Mouse (Mus musculus): ENCODE data around the gene Dgki.

Gene Dgki

DNA sequence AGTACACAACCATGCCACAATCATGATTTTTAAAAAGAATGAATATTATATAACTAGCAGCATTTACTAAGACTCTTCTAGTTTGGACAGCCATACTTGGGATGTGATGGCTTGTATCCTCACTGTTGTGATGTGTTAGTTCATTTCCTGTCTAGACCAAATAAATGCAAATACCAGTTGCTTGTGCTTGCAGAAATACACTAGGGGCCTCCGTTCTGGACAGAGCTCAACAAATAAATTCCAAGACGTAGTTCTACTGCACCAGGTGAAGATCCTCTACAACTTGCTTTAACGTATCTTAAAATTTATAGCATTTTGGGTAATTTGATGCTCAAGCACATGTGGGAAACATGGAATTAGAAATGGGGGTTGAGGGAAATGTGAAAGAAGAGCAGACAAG lies 239.9 kb downstream of the Dgki start:
- no peak for DNase-seq (ENCODE audit: low spot score)

DNA sequence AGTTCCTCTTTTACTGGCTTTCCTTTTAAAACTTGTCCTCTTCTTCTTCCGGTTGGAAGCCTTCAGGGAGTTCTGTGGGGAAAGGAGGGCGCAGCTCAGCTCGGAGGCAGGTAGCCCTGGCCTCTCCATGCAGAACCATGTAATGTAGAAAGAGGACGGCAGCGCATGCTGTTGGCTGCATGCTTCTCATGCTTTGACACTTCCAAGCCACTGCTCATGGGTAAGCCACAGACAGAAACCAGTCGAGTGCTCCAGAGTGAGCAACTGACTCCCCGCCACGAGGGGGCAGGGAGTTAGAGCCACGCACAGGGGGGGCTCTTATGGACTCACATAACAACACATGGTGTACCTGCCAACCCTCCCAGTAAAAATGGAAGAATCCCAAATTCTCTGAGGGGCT lies 242.0 kb downstream of the Dgki start:
- DNase-seq (ENCODE audit: low spot score), result no peak

DNA sequence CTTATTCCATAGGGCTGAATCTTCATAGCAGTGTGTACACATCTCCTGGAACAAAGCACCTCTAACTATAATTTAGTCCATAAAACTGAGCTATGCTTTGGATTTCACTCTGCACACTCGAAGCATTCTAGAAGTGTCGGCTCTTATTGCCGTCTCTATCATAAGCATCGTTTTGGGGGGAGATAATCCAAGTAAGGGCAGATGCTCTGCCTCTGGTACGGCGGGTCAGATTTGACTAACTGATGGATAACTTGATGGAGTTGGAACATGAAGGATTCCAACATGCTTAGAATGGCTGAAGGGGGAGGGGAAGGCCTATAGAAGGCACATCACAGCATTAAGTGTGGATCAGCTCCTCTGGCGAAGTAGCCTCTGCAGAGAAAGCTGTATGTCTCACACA lies 242.4 kb downstream of the Dgki start:
- no peak for DNase-seq (ENCODE audit: low spot score)

- DNase-seq (ENCODE audit: low spot score), result no peak
Measured at GRCm38 (mm10) chr6:37055634-37056033, 244.3 kb downstream of the Dgki start.

- no peak for DNase-seq (ENCODE audit: low spot score)
Measured at GRCm38 (mm10) chr6:37055128-37055527, 244.9 kb downstream of the Dgki start.

DNA sequence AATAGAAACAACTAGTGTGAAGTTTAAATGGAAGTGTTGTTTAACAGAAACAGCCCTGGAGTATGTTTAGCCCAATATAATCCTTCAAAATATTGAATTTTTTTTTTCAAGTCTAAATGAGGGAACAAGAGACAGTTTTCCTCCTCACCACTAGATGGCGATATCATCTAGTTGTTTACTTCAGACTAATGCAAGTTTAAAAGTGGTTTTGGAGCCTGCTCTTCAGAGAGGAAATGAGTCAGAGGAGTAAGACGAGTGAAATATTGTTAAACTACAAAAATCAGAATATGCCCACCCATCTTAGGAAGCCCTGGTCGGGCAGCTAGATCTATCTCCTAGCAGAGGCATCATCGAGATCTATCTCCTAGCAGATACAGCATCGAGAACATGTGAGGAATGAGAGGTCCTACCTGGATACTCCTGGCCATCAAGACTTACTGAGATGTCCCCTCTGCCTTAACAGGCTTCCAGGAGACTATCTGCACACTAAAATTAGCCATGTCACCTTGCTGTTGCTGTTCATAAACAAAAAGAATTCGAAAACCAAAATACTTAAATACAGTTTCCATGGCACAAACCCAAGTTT lies 245.5 kb downstream of the Dgki start:
- no peak for DNase-seq (ENCODE audit: low spot score)

GRCm38 (mm10) chr6:37053411-37053810 lies 246.6 kb downstream of the Dgki start:
- DNase-seq (ENCODE audit: low spot score), result no peak

DNA sequence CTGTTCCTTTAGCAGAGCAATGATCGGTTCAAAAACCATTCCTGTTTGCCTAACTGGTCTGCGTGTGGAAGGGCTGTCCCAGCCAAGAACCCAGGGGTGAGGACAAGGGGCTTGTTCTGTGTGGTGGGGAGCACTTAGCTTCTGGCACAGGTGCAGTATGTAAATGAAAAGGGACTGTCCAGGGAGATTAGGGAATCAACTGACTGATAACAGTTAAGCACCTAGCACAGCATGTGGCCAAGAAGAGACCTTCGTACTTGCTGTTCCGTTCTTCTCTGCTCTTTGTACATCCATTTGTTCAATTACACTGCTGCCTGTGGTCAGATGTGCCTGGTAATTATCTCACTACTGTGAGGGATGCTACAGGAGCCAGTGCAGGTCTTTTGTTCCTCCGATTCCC lies 248.3 kb downstream of the Dgki start:
- DNase-seq (ENCODE audit: low spot score), result no peak

DNA sequence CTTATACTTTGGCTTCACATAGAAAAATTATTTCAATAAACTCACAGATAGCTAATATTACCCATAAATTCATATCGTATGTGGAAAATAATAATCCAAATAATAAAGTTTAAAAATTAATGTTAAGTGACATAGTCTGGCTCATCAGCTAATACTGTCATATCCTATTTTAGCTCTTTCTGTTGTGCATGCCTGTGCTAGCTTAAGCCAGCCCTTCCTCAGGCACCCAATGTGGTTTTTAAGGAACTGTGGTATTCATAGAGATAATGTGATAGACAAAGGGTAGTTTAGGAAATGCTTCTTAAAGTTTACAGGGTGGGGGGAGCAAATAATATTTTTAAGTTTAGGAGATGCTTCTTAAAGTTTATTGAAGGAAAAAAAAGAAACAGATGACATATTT lies 248.8 kb downstream of the Dgki start:
- DNase-seq (ENCODE audit: low spot score), result no peak

DNA sequence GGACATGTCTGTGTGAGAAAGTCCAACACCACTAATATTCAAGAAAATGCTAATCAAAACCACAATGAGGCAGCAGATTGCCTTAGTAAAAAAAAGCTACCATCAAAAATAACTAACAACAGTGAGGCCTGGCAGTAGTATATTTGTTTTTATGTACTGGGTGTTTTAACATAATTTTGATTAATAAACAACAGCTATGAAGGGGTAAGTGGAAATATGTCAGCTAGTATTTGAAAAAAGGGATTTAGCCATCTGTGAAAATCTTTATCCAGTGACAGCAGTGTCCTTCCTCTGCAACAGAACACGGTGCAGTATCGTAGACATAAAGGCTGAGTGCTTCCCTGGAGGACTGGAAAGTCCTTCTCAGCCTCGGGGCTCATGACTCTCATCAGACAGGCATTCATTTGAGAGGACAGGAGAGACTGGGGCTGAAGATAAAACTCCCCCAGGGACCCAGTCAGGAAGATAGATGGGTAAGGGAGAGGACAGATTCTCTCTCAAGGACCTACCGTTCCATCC lies 252.3 kb downstream of the Dgki start:
- DNase-seq (ENCODE audit: low spot score), result no peak

DNA sequence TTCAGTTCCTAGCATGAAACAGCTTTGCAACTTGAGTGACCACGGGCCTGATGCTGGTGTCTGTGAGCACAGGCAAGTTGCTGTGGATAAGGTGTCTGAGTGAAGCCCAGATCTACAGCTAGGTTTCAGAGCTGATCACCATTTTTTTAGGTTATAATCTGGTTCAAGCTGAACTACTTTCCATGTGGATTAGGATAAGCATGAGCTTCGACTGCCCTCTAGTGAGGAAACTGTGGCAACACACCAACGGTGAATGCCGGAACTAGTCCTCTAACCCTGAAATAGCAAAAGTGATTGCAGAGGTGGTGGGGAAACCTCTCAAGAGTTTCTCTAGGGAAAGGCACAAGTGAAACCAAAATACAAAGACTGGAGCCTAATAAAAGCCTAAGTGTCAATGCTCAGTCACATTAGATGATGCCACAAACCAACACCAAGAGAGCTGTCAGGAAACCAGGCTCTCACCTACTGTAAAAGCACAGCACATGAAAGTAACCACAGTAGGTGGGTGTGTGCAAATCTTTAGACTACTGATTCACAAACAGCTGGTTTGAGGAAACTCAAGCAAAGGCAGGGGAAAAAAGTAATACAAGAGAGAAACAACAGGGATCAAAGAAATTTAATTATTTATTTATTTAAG lies 253.7 kb downstream of the Dgki start:
- DNase-seq (ENCODE audit: low spot score), result peak; percentile 32

- DNase-seq (ENCODE audit: low spot score), result no peak
Measured at GRCm38 (mm10) chr6:37044796-37045195, 255.2 kb downstream of the Dgki start.

GRCm38 (mm10) chr6:37038444-37038843 lies 261.5 kb downstream of the Dgki start:
- no peak for DNase-seq (ENCODE audit: low spot score)

- no peak for DNase-seq (ENCODE audit: low spot score)
Measured at GRCm38 (mm10) chr6:37037115-37037908, 262.7 kb downstream of the Dgki start.

GRCm38 (mm10) chr6:37035681-37036080 lies 264.3 kb downstream of the Dgki start:
- no peak for DNase-seq (ENCODE audit: low spot score)

DNA sequence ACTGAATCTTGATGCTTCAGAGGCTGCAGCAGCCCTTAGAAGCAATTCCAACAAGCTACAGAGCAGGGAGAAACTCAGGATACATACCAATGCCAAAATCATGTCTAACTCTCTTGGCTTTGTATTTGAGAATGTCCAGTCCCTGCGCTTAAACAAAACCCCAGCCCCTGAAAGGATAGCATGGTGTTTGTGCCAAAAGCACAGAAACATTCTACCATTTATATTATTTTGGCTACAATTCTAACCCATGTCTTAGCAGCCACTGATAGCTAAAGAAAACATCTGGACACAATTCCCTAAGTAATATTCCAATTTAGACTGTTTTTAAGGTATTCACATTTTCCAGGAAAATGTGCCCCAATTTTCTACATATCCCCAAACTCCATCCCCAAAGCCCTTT lies 269.0 kb downstream of the Dgki start:
- DNase-seq (ENCODE audit: low spot score), result no peak

DNA sequence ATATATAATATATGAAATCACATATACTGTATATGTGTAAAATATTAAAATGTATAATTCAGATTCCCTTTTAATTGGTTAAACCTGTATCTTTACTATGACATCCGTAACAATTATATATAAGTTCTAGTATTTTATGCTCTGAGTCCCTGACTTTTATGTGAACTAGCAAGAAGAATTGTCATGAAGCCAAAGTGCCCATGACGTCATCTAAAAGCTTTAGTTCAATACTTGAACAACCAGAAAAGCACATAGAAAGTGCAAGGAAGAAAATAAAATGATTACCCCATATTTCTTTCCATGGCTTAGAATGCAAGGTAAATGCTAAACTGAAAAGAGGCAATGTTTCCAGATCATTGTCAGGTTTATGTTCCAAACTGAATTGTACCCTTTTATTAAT lies 269.6 kb downstream of the Dgki start:
- no peak for DNase-seq (ENCODE audit: low spot score)

DNA sequence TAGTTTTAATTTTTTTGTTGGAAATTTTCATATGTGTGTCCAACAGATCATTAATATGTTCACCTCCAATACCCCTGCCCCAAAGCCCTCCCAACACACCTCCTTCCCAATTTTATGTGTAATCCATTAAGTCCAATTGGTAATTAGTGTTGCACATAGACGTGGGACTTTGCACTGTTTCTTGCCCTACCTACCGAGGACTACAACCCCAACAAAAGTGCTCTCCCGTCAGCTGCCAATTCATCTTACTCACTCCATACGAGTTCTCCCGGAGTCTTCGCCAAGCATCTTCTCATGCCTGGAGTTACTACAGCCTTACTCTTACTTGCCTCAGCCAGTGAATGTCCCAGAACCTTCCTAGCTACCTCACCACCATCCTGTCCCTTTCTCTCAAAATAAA lies 271.1 kb downstream of the Dgki start:
- DNase-seq (ENCODE audit: low spot score), result no peak

DNA sequence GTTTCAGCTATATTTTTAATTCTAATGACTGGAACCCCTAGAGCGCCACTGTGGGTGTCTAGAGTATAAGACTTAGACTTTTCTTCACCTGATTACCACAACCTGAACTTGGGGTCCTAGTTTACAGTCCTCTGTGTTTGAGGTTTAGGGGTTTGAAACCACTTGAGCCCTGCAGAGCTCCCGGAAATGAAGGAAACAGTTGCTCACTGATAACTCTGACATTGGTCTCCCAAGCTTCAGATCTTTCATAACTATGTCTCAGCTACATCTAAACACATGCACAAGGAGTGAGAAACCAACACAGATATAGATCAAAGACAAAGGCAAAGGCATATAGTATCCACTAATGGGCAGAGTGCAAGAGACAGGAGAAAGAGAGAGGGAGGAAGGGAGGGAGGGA lies 271.7 kb downstream of the Dgki start:
- no peak for DNase-seq (ENCODE audit: low spot score)

DNA sequence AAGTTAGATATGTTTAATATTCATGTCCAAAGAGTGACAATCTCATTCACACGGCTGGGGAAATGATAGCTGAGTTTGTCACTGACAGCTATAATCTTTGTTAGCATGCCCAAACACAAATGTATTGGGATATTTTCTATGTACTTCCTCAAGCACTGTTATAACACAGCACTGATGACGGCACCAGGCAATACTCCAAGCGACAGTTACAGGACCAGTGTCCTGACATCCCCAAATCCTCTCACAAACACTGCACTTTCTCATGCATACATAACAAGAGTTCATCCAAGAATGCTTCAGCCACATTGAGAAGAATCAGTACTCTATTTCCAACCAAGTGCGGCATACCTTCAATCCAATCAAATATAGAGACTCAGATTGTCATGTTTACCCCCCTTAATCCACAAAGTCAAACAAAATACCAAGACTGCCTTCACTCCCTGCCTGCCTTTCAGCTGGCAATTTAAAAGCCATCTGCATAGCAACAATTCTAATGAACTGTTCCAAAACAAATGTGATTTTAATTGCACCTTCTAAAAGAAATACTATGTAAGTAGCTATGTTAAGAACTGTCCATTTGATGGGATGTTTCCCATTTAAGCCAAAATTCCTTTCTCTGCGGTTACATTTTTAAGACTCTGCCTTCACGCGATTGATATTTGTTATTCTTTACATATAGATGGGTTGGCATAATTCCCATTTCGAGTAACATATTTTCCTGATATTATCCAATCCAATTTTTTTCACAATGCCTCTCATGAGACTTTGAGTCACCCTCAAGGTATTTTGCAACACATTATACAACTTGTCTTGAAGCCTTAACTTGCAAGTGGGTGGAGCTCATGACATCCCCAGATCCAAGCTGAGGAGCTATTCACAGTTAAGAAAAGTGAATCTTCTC lies 273.4 kb downstream of the Dgki start:
- no peak for DNase-seq (ENCODE audit: low spot score)

GRCm38 (mm10) chr6:37016046-37016445 lies 283.9 kb downstream of the Dgki start:
- DNase-seq (ENCODE audit: low spot score), result no peak

GRCm38 (mm10) chr6:37011597-37011996 lies 288.4 kb downstream of the Dgki start:
- DNase-seq (ENCODE audit: low spot score), result no peak
